Mouse (Mus musculus) liver, embryonic 14.5 days (tissue): ENCODE measurements around the gene Rps27rt.

ENCODE experiments used
- CTCF ChIP-seq: IDR thresholded peaks from 2 replicates; pipeline ENCODE4 v1.5.1; 2016; ENCODE audit warnings: antibody characterized with exemption, low read depth, control low read depth
- EP300 ChIP-seq: IDR thresholded peaks from 2 replicates; pipeline ENCODE4 v1.6.1; 2016; ENCODE audit warnings: antibody characterized with exemption, low read depth

GRCm38 (mm10) chr9:114995716-114996115 is 13.2 kb upstream of the Rps27rt start:
- no peak for TF ChIP-seq CTCF
- no peak for TF ChIP-seq EP300
